Mouse (Mus musculus) activated CD4-positive, CD25-positive, alpha-beta regulatory T cell, adult 4 months (primary cell): Measurements from ENCODE around the gene Plb1. TPM values are rescaled to one million over a fixed set of nuclear protein-coding genes. Genes with fewer than 3 reads are reported as not detected.

Source experiments
- ATAC-seq: one replicate; pipeline ENCODE4 v1.8.0; 2017
- polyA plus RNA-seq, 2 experiments: library from polyadenylated mRNA; unstranded; fragments of 100-300 nt; shearing (Covaris generic); gene quantifications; one replicate each; pipeline ENCODE4 v1.2.1; 2017

Plb1 gene
- polyA plus RNA-seq, 2 experiments from 2014 or later = not detected

DNA sequence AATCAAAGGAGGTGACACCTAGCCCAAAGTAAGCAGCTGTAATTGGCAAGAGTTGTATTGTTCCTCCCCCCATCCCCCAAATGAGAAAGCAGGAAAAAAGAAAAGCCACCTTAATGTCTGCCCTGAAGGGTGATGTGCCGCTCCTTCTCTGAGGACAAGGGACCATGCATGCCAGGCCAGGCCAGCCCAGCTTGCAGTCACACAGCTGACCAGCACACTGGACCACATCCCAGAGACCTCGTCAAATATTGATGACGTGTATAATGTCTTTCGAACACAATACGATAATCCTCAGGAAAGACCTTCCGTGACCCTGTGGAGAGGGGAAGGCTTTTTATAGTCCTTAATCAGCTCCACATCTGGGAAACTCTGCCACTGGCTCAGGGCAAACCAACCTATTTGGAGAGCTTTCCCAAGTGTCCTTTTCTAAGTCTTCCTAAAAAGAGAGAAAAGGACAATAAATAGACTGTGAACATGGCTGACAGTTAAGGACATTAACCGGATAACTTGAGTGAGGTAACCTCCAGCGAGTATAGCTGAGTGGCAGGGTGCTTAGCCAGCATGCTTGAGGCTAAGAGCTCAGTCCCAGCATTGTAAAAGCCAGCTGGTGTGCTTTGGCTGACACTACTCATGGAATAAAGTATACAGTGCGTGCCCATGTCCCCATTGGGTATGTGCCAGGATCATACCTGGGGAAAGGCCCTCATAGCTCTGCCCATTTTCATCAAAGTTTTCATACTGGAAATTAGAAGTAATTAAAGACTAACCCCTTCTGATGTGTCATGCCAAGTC, 162.8 kb downstream of the Plb1 start:
- ATAC-seq = no peak

DNA sequence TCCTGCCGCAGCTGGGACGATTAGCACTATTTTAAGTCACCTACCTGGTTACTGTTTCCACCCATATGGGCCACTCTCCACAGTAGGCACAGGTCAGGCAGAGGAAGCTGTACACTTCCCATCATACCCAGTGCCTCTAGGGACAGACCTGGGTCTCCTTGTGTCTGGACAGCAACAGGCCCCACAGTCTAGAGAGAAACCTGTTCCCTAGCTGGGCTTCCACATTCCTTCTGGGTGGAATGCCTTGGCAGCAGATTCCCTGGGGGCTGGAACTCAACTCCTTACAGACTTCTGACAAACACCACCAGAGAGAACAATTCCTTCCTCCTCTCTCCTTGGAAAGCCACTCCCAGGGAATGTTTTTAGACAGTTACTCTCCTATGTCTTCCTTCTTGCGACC, 165.2 kb downstream of the Plb1 start:
- ATAC-seq = no peak

DNA sequence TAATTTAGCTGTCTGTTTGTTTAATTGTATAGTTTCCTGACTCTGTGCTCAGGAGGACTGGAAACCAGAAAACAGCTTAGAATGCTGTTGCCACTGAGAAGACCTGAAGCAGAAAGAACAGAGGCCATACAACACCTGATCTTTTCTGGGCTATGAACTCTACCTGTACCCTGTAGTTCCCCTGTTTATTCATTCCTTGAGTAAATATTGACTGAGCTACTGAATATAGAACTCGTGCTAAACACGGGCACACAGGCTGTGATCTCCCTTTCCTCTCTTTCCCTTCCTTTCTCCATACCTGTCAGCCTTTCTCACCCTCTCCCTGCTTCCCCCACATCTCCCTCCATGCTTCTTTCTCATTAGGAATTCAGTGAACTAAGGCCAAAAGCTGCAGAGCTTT, 168.4 kb downstream of the Plb1 start:
- ATAC-seq = no peak

DNA sequence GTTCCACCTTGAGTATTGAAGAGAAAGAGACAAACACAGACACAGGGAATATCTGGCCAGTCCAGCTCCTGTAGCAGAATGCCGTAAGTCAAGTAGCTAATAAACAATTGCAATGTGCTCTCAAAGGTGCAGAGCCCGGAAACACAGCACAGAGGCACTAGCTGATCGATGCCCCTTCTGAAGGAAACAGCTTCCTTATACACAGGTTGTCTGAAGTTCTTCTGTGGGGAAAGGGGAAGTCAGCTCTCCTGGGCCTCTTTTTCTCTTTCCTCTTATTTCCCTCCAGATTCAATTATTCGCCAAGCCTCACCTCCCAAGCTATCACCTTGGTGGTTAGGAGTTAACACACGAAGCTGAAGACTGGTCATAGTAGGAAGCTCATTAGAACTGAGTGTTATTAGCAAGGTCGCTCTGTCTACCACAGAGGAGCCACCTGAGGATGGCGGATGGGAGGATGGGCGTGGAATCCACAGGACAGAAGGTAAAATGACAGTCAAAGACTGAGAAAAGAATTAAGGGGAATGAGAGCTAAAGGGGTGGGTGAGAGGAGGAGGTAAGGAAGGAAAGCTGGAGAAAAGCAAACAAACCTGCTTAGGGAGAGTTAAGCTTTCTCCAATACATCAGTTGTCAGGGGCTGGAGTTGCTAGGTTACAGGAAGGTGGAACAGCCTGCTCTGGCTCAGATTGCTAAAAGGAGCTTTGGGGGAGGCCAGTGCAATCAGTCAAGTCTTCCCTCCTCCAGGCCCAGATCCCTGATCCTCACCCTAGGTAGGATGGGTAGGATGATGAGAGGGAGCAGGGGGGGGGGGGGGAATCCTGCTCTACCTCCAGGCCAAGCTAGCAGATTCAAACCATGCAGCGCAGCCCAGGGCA, 170.8 kb downstream of the Plb1 start:
- no peak for ATAC-seq

DNA sequence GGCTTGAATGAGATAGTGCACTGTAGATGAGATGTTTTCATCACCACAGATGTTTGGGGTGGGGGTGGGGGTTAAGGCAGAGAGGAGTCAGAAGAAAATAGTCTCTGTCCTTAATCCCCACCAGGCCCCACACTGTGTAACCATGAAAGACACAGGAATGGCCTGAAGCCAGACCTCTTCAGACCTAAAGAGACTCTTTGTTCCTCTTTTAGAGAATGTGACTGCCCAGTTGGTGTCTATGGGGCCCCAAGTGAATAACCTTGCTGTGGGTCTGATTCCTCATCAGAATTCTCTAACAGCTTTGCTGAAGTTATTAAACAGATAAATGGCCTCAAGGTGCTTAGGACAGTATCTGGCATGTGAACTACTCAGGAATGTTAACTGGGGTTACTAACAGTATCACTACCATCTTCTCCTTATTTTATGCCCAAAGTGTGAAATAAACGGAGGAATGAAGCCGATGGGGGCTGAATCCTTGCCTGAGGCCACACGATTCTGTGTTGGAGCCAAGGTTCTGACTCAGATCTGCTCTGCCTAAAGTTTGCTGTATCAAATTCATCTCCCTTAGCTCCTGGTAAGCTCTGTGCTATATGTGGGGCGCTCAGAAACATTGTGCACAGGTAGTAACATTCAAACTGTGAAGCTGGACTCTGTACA, 172.8 kb downstream of the Plb1 start:
- no peak for ATAC-seq

DNA sequence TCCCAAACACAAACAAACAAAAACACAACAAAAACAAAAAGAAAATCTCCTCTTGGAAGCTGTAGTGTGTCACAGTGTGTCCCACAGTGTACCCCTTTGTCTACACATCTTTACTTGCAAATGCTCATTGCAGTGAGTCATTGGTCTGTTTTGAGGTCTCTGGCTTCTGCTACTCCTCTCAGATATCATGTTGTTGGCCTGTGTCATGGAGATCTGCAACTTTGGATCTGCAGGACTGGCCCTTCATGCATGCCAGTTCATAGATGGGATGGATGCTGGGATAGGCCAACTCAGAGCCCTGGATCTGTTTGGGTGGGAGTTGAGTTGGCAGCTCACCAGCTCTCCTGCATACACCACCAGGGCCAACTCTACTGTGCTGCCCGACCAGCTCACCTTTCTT, 176.3 kb downstream of the Plb1 start:
- no peak for ATAC-seq

DNA sequence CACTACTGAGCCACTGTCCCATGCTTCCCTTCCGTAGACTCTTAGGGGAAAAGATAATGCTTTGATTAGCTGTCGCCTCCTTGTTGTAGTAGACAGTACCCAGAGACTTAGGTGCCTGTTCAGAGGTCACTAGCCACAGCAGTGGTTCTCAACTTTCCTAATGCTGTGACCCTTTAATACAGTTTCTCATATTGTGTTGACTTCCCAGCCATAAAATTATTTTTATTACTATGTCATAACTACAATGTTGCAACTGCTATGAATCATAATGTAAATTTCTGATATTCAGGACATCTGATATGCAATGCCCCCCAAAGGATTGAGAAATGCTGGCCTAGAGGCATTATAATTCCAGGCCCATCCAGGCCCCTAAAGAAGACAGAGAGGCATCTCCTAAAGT, 177.2 kb downstream of the Plb1 start:
- ATAC-seq = no peak

DNA sequence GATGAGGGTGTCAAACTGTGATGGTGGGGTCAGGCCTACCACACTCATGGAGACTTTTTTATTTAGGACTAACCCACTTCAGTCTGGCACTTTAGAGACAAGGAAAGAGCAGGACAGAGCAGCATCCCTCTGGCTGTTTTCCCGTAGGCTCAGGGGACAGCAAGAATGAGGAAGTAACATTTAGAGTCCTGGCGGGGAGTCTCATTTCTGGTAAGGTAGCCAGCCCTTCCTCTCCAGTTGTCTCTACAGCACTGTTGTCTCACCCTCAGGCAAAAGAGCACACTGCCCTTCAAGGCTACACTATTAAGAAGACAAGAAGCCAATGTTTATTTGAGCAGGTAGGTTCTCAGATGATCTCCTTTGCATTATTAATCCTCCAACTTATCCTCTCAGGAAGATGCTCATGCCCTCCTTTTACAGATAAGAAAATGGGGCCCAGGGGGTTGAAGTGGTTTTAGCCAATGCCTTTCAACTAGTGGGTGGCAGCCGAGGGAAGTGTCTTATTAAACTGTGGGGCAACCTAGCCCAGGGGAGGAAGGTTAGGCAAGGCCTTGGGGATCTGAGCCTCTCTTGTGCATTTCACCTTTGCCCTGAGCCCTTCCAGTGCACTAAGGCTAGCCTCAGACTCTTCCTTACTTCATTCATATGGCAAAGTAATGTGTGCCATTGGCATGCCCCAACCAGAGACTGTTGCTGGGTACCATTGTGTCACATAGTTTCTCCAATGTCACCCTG, 178.6 kb downstream of the Plb1 start:
- no peak for ATAC-seq

DNA sequence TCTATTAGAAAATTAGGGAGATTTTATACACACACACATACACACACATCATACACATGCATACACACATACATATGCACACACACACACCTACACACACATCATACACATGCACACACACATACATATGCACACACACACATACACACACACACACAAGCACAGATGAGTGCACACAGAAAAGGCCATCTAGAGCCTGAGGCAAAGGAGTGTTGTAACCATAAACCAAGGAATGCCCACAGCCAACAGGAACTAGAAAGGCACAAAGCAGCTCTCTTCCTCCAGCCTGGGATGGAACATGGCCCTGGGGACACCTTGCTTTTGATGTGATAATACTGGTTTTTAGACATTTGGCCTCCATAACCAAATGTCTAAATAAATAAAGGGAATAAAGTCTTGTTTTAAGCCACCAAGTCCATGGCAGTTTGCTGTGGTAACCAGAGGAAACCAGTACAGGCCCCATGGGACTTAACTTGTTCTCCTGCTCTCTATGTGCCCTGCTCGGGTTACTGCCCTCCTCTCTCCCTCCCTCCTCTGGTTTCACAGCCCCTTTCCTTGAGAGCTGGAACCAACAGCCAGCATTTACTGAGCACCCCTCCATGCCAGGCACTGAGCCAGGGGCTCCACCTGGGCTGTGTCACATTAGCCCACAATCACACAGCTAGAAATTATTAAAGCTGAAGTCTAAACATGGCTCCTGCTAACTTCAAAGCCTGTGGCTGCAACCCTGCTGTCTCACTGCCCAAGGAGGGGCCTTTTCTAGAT, 179.9 kb downstream of the Plb1 start:
- ATAC-seq = no peak

DNA sequence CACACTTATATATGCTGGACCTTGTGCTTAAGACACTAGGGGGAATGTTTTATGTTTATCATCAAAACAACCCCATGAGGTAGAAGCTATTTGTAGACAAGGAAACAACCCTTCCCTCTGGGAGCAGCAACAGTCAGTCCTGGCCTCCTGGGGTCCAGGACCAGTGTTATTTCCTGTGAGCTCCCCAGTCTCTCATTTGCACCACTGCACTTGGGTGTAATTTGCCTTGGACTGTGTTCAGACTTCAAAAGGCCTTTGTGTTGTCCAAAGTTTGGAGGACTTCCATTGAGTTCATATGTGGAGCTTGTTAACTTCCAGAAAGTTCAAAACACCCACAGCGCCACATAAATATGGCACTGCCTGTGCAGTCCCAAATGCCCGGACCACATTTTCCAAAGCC, 180.6 kb downstream of the Plb1 start:
- no peak for ATAC-seq

DNA sequence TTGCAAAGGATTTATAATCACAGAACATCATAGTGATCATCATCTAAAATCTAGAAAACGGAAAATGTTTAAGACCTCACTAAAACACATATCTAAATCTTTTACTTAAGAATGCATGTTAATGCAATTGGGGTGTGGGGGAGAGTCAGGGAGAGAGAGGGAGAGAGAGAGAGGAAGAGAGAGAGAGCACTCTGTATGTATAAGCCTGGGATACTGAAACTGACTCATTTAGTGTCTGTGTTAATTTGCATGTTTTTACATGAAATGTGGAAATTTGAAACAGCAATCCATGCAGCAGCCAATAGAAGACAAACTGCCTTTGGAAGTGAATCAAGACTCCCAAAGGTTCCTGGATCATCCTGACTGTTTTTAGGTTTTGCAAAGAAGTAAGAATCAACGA, 181.1 kb downstream of the Plb1 start:
- ATAC-seq = no peak

DNA sequence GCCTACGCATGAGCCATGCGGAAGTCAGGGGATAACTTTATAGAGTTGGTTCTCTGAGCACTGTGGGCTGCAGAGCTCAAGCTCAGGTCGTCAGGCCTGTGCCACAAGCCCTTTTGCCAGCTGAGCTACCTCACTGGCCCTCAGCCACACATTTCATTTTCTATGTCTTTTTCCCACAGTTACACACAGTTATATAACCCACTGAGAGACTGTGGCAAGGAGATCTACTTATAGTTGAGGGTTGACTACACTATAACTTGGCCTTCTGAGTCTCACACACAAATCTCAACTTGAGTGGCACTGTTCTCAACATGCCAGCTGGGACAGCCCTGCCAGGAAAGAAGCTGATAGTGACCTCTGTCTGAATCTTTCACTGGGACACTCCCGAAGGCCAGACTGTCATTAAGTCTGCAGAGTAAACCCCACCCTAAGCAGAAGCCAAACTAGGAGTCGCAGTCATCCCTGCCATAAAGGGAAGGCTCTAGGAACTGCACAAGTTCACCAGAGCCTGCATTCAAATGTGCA, 182.0 kb downstream of the Plb1 start:
- ATAC-seq = no peak

DNA sequence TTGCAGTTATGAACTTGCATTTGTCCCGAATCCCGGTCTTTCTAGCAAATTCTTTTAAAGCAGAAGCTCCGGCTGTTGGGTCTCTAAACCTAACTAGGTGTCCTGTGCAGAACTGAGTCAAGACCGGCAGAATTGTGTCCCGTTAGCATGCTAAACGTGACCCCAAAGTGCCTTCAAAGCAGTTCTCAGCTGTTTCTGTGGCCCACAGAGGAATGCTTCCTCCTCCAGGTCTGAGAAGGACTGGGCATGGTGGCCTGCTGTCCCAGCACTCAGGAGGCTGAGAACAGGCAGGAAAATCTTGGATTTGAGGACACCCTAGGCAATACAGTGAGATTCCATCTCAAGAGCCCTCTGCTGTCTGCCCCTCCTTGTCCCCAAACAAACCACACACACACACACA, 183.0 kb downstream of the Plb1 start:
- no peak for ATAC-seq

Other genes with a start within 250 kb of the Plb1 start
- gene Fosl2, start 96.9 kb upstream of the Plb1 start, polyA plus RNA-seq = 1 to 10 TPM in 1 of 2 experiments, under 1 TPM in 1; 0.66 to 1.2 TPM
- 100 to 1,000 TPM in 1 of 2 experiments, 10 to 100 TPM in 1; 85.8 to 154 TPM for gene Ppp1cb, start 226.1 kb downstream of the Plb1 start, polyA plus RNA-seq